Comparison of ENCODE assay signal across 12 mouse cellular contexts in genomic region chr13:51290021-51290424, GRCm38 (mm10).
A peak's percentile ranks its signal among the peaks of the same experiment; 100 is the strongest.
DNase-seq lines count a peak whose midpoint lies in the region; ATAC-seq and TF ChIP-seq lines count a peak whose summit lies in the region.
"Had no signal": no experiment of that assay in that cellular context is flagged by ENCODE, and none has a peak within 500 bp of the region (broad histone marks: within the 10 kb centered on the region; RNA-seq: fewer than 3 reads in every experiment).

No protein-coding gene starts in this region.

- H3K4me1 ChIP-seq in heart, embryonic 11.5 days (ENCODE audit: control insufficient read depth, insufficient read depth, low read length) = no peaks in the 10 kb centered on the region; the same call in none of the 2 replicates
- no peaks in the 10 kb centered on the region for H3K4me1 ChIP-seq in midbrain, embryonic 16.5 days (ENCODE audit: control insufficient read depth, insufficient read depth, low read length)
- no peaks in the 10 kb centered on the region for H3K4me1 ChIP-seq in midbrain, embryonic 10.5 days
- no peaks in the 10 kb centered on the region for H3K4me1 ChIP-seq in hindbrain, postnatal 0 days (ENCODE audit: insufficient read depth, low read length)
- H3K4me1 ChIP-seq: embryonic facial prominence, embryonic 12.5 days; forebrain, embryonic 13.5 days had no signal

- no peak overlapping the region for H3K27ac ChIP-seq in heart, embryonic 11.5 days (ENCODE audit: low read depth, low read length)
- H3K27ac ChIP-seq in midbrain, embryonic 16.5 days (ENCODE audit: low read length) = peak overlapping the region; percentile 67
- no peak overlapping the region for H3K27ac ChIP-seq in midbrain, embryonic 10.5 days (replicated peaks)
- peak overlapping the region; percentile 76 for H3K27ac ChIP-seq in hindbrain, postnatal 0 days
- H3K27ac ChIP-seq: embryonic facial prominence, embryonic 12.5 days; forebrain, embryonic 13.5 days had no signal

- H3K4me2 ChIP-seq in heart, embryonic 11.5 days = no peak overlapping the region
- H3K4me2 ChIP-seq in midbrain, embryonic 16.5 days (ENCODE audit: low read length) = no peak overlapping the region
- no peak overlapping the region for H3K4me2 ChIP-seq in hindbrain, postnatal 0 days (ENCODE audit: low read depth, low read length)
- H3K4me2 ChIP-seq: embryonic facial prominence, embryonic 12.5 days; forebrain, embryonic 13.5 days had no signal

- H3K36me3 ChIP-seq in heart, embryonic 11.5 days (ENCODE audit: control insufficient read depth, insufficient read depth, low read length) = no peaks in the 10 kb centered on the region
- no peaks in the 10 kb centered on the region for H3K36me3 ChIP-seq in midbrain, embryonic 16.5 days (ENCODE audit: control insufficient read depth, insufficient read depth, low read length)
- H3K36me3 ChIP-seq in midbrain, embryonic 10.5 days = no peaks in the 10 kb centered on the region
- H3K36me3 ChIP-seq in hindbrain, postnatal 0 days (ENCODE audit: insufficient read depth, low read length) = no peaks in the 10 kb centered on the region
- H3K36me3 ChIP-seq: embryonic facial prominence, embryonic 12.5 days had no signal

- WGBS in heart, embryonic 11.5 days (ENCODE audit: insufficient replicate concordance) = 84% methylated on average over 7 of the region's 7 CpGs
- 69% methylated on average over 7 of the region's 7 CpGs for WGBS in midbrain, embryonic 16.5 days
- 88% methylated on average over 7 of the region's 7 CpGs for WGBS in midbrain, embryonic 10.5 days
- WGBS in hindbrain, postnatal 0 days = 56% methylated on average over 7 of the region's 7 CpGs

- no peaks in the 10 kb centered on the region; the same call in 1 of the 2 replicates for H3K9me3 ChIP-seq in heart, embryonic 11.5 days (replicated peaks; ENCODE audit: control insufficient read depth, low read length)
- H3K9me3 ChIP-seq in midbrain, embryonic 16.5 days (replicated peaks; ENCODE audit: control insufficient read depth, low read length, poor library complexity, severe bottlenecking) = no peaks in the 10 kb centered on the region
- H3K9me3 ChIP-seq in midbrain, embryonic 10.5 days (replicated peaks) = no peaks in the 10 kb centered on the region
- H3K9me3 ChIP-seq in hindbrain, postnatal 0 days (ENCODE audit: low read length) = no peaks in the 10 kb centered on the region
- H3K9me3 ChIP-seq: embryonic facial prominence, embryonic 12.5 days; forebrain, embryonic 13.5 days had no signal

- peak; percentile 23 for DNase-seq in heart, adult 11 months
- no peak for DNase-seq in midbrain, embryonic 10.5 days (ENCODE audit: low spot score)
- peak; percentile 53 for DNase-seq in hindbrain, postnatal 0 days (ENCODE audit: low spot score)
- peak; percentile 67 for DNase-seq in telencephalon, adult 2 months (ENCODE audit: low read depth, low spot score)
- DNase-seq in thymus, adult 18-20 months = no peak
- DNase-seq: adrenal gland, postnatal 10 days; cerebellum, postnatal 25 days; lung, adult 2 months had no signal

- no peak for TF ChIP-seq CTCF in hindbrain, postnatal 0 days (IDR thresholded peaks at IDR 0.05; ENCODE audit: low read depth)

- ATAC-seq in heart, embryonic 11.5 days (replicated peaks; ENCODE audit: insufficient number of reproducible peaks, low FRiP score, low TSS enrichment) = no peak
- ATAC-seq in midbrain, embryonic 16.5 days = peak; percentile 64
- peak; percentile 69 for ATAC-seq in hindbrain, postnatal 0 days
- ATAC-seq: forebrain, embryonic 13.5 days had no signal

- no peak overlapping the region for H3K4me3 ChIP-seq in heart, embryonic 11.5 days (ENCODE audit: low read depth, low read length)
- H3K4me3 ChIP-seq in midbrain, embryonic 16.5 days (ENCODE audit: low read depth, low read length) = no peak overlapping the region
- no peak overlapping the region for H3K4me3 ChIP-seq in midbrain, embryonic 10.5 days
- no peak overlapping the region for H3K4me3 ChIP-seq in hindbrain, postnatal 0 days (ENCODE audit: low read length)
- H3K4me3 ChIP-seq: embryonic facial prominence, embryonic 12.5 days; forebrain, embryonic 13.5 days had no signal

- H3K27me3 ChIP-seq in heart, embryonic 11.5 days (ENCODE audit: control insufficient read depth, insufficient read depth, low read length) = no peaks in the 10 kb centered on the region
- no peaks in the 10 kb centered on the region for H3K27me3 ChIP-seq in midbrain, embryonic 16.5 days (ENCODE audit: control insufficient read depth, insufficient read depth, low read depth, low read length)
- H3K27me3 ChIP-seq in midbrain, embryonic 10.5 days (ENCODE audit: low read depth, poor library complexity, severe bottlenecking) = no peaks in the 10 kb centered on the region
- no peaks in the 10 kb centered on the region for H3K27me3 ChIP-seq in hindbrain, postnatal 0 days (ENCODE audit: insufficient read depth, low read length)
- H3K27me3 ChIP-seq: embryonic facial prominence, embryonic 12.5 days; forebrain, embryonic 13.5 days had no signal

- no peak overlapping the region for H3K9ac ChIP-seq in heart, embryonic 11.5 days (ENCODE audit: low read depth, low read length)
- H3K9ac ChIP-seq in midbrain, embryonic 16.5 days (ENCODE audit: low read depth, low read length) = no peak overlapping the region
- no peak overlapping the region for H3K9ac ChIP-seq in hindbrain, postnatal 0 days (replicated peaks; ENCODE audit: low read length)
- H3K9ac ChIP-seq: embryonic facial prominence, embryonic 12.5 days; forebrain, embryonic 13.5 days had no signal

Comparison
In these comparisons a context has a peak if more than half of its experiments do, and no peak if none do; other contexts are left out.
1. H3K27ac ChIP-seq: peak in midbrain, embryonic 16.5 days (single experiment) and hindbrain, postnatal 0 days (single experiment); none in heart, embryonic 11.5 days (single experiment) and midbrain, embryonic 10.5 days (single experiment).
2. DNase-seq: peak in heart, adult 11 months (single experiment), hindbrain, postnatal 0 days (single experiment) and telencephalon, adult 2 months (single experiment); none in midbrain, embryonic 10.5 days (single experiment) and thymus, adult 18-20 months (0 of 2).